Mouse (Mus musculus): ENCODE measurements around the gene Capza1. TPM values are rescaled to one million over a fixed set of nuclear protein-coding genes. Genes with fewer than 3 reads are reported as not detected.

The Capza1 gene
- polyA plus RNA-seq, 1 experiment from 2014 or later = 176 TPM

GRCm38 (mm10) chr3:104856106-104856505, 8.2 kb downstream of the Capza1 start:
- no peaks in the 10 kb centered on the region for H3K27me3 ChIP-seq
- 87% methylated on average over 1 of the region's 1 CpGs for WGBS
- ATAC-seq (replicated peaks) = no peak
- H3K4me2 ChIP-seq (replicated peaks) = no peak overlapping the region
- H3K27ac ChIP-seq (replicated peaks) = no peak overlapping the region
- peaks cover 8% of the 10 kb centered on the region; the same call in 1 of the 2 replicates for H3K36me3 ChIP-seq
- no peaks in the 10 kb centered on the region for H3K9me3 ChIP-seq
- H3K9ac ChIP-seq (replicated peaks) = no peak overlapping the region
- peaks cover 7% of the 10 kb centered on the region for H3K4me1 ChIP-seq
- no peak overlapping the region for H3K4me3 ChIP-seq

GRCm38 (mm10) chr3:104854866-104855265, 9.4 kb downstream of the Capza1 start:
- peaks cover 8% of the 10 kb centered on the region; the same call in 1 of the 2 replicates for H3K36me3 ChIP-seq
- H3K4me3 ChIP-seq = no peak overlapping the region
- no peaks in the 10 kb centered on the region for H3K27me3 ChIP-seq
- no peaks in the 10 kb centered on the region for H3K9me3 ChIP-seq
- no peak overlapping the region for H3K9ac ChIP-seq (replicated peaks)
- ATAC-seq (replicated peaks) = no peak
- H3K4me1 ChIP-seq = no peaks in the 10 kb centered on the region
- H3K27ac ChIP-seq (replicated peaks) = no peak overlapping the region
- H3K4me2 ChIP-seq (replicated peaks) = no peak overlapping the region

GRCm38 (mm10) chr3:104854465-104854864, 9.8 kb downstream of the Capza1 start:
- 97% methylated on average over 1 of the region's 1 CpGs for WGBS
- Histone ChIP-seq H3K27ac (replicated peaks) (no peak overlapping the region), H3K4me2 (replicated peaks) (no peak overlapping the region), H3K27me3 (no peaks in the 10 kb centered on the region), H3K9me3 (no peaks in the 10 kb centered on the region), H3K9ac (replicated peaks) (no peak overlapping the region), H3K36me3 (peaks cover 8% of the 10 kb centered on the region; the same call in 1 of the 2 replicates), H3K4me1 (no peaks in the 10 kb centered on the region), H3K4me3 (no peak overlapping the region)
- no peak for ATAC-seq (replicated peaks)

GRCm38 (mm10) chr3:104846601-104847000, 17.7 kb downstream of the Capza1 start:
- H3K4me1 ChIP-seq = no peaks in the 10 kb centered on the region
- H3K9ac ChIP-seq (replicated peaks) = no peak overlapping the region
- H3K4me3 ChIP-seq = no peak overlapping the region
- ATAC-seq (replicated peaks) = no peak
- H3K36me3 ChIP-seq = peaks cover 18% of the 10 kb centered on the region
- WGBS = 97% methylated on average over 4 of the region's 4 CpGs
- H3K27me3 ChIP-seq = no peaks in the 10 kb centered on the region
- no peak overlapping the region for H3K4me2 ChIP-seq (replicated peaks)
- no peak overlapping the region for H3K27ac ChIP-seq (replicated peaks)
- H3K9me3 ChIP-seq = no peaks in the 10 kb centered on the region

- no peak for ATAC-seq (replicated peaks)
- Histone ChIP-seq H3K4me3 (no peak overlapping the region), H3K27me3 (no peaks in the 10 kb centered on the region), H3K4me1 (no peaks in the 10 kb centered on the region), H3K36me3 (peaks cover 42% of the 10 kb centered on the region), H3K27ac (replicated peaks) (no peak overlapping the region), H3K9me3 (no peaks in the 10 kb centered on the region), H3K4me2 (replicated peaks) (no peak overlapping the region), H3K9ac (replicated peaks) (no peak overlapping the region)
- WGBS = 94% methylated on average over 5 of the region's 5 CpGs
Measured at GRCm38 (mm10) chr3:104841049-104841448, 23.3 kb downstream of the Capza1 start.

GRCm38 (mm10) chr3:104835797-104836196, 28.5 kb downstream of the Capza1 start:
- ATAC-seq (replicated peaks) = no peak
- no peaks in the 10 kb centered on the region for H3K4me1 ChIP-seq
- peaks cover 58% of the 10 kb centered on the region for H3K36me3 ChIP-seq
- H3K4me3 ChIP-seq = no peak overlapping the region
- no peak overlapping the region for H3K27ac ChIP-seq (replicated peaks)
- H3K9me3 ChIP-seq = no peaks in the 10 kb centered on the region
- WGBS = over 99% methylated on average over 3 of the region's 3 CpGs
- no peak overlapping the region for H3K4me2 ChIP-seq (replicated peaks)
- no peaks in the 10 kb centered on the region for H3K27me3 ChIP-seq
- no peak overlapping the region for H3K9ac ChIP-seq (replicated peaks)

- Histone ChIP-seq H3K27ac (replicated peaks) (no peak overlapping the region), H3K4me2 (replicated peaks) (no peak overlapping the region), H3K4me1 (peaks cover 8% of the 10 kb centered on the region), H3K27me3 (no peaks in the 10 kb centered on the region), H3K9ac (replicated peaks) (no peak overlapping the region), H3K4me3 (no peak overlapping the region), H3K36me3 (peaks cover 28% of the 10 kb centered on the region), H3K9me3 (no peaks in the 10 kb centered on the region)
- 88% methylated on average over 3 of the region's 3 CpGs for WGBS
- ATAC-seq (replicated peaks) = no peak
Measured at GRCm38 (mm10) chr3:104822413-104822812, 41.9 kb downstream of the Capza1 start.

GRCm38 (mm10) chr3:104820426-104820825, 43.9 kb downstream of the Capza1 start:
- no peaks in the 10 kb centered on the region for H3K27me3 ChIP-seq
- no peak overlapping the region for H3K4me2 ChIP-seq (replicated peaks)
- peaks cover 16% of the 10 kb centered on the region for H3K4me1 ChIP-seq
- H3K27ac ChIP-seq (replicated peaks) = no peak overlapping the region
- no peak overlapping the region for H3K9ac ChIP-seq (replicated peaks)
- H3K9me3 ChIP-seq = no peaks in the 10 kb centered on the region
- ATAC-seq (replicated peaks) = no peak
- no peak overlapping the region for H3K4me3 ChIP-seq
- peaks cover 14% of the 10 kb centered on the region; the same call in 1 of the 2 replicates for H3K36me3 ChIP-seq
- 26% methylated on average over 1 of the region's 1 CpGs for WGBS

- WGBS = 11% methylated on average over 3 of the region's 3 CpGs
- Histone ChIP-seq H3K4me3 (peak overlapping the region; percentile 75), H3K4me2 (replicated peaks) (peak overlapping the region; percentile 97), H3K27ac (replicated peaks) (no peak overlapping the region), H3K9ac (replicated peaks) (no peak overlapping the region; the same call in 1 of the 2 replicates), H3K9me3 (no peaks in the 10 kb centered on the region), H3K27me3 (no peaks in the 10 kb centered on the region), H3K36me3 (peaks cover 11% of the 10 kb centered on the region; the same call in 1 of the 2 replicates), H3K4me1 (peaks cover 16% of the 10 kb centered on the region)
- ATAC-seq (replicated peaks) = no peak
Measured at GRCm38 (mm10) chr3:104818749-104819134, 45.6 kb downstream of the Capza1 start.

- peak within 1 kb of the TSS; percentile 75 for H3K4me3 ChIP-seq
- peak; percentile 78 for ATAC-seq (replicated peaks)
- peak within 1 kb of the TSS; percentile 71 for H3K9ac ChIP-seq (replicated peaks)
- peaks cover 16% of the 10 kb centered on the region for H3K4me1 ChIP-seq
- peak within 1 kb of the TSS; percentile 97 for H3K4me2 ChIP-seq (replicated peaks)
- WGBS = under 1% methylated on average over 40 of the region's 40 CpGs
- peak within 1 kb of the TSS; percentile 46 for H3K27ac ChIP-seq (replicated peaks)
- no peaks in the 10 kb centered on the region for H3K27me3 ChIP-seq
- peaks cover 11% of the 10 kb centered on the region; the same call in 1 of the 2 replicates for H3K36me3 ChIP-seq
- H3K9me3 ChIP-seq = no peaks in the 10 kb centered on the region
Measured at GRCm38 (mm10) chr3:104817991-104818748, 46.1 kb downstream of the Capza1 start, which contains the start of gene Mov10. Mov10 (minus strand) TSS chr3:104818563.

- H3K4me3 ChIP-seq = peak overlapping the region; percentile 75
- peak; percentile 81 for ATAC-seq (replicated peaks)
- H3K4me2 ChIP-seq (replicated peaks) = peak overlapping the region; percentile 97
- WGBS = under 1% methylated on average over 46 of the region's 46 CpGs
- H3K27ac ChIP-seq (replicated peaks) = peak overlapping the region; percentile 46
- H3K27me3 ChIP-seq = no peaks in the 10 kb centered on the region
- H3K9ac ChIP-seq (replicated peaks) = peak overlapping the region; percentile 71
- H3K36me3 ChIP-seq = peaks cover 9% of the 10 kb centered on the region; the same call in 1 of the 2 replicates
- no peaks in the 10 kb centered on the region for H3K9me3 ChIP-seq
- H3K4me1 ChIP-seq = peaks cover 16% of the 10 kb centered on the region
Measured at GRCm38 (mm10) chr3:104817481-104817990, 46.8 kb downstream of the Capza1 start.

- 97% methylated on average over 7 of the region's 7 CpGs for WGBS
- H3K27me3 ChIP-seq = no peaks in the 10 kb centered on the region
- H3K9ac ChIP-seq (replicated peaks) = no peak overlapping the region
- H3K9me3 ChIP-seq = no peaks in the 10 kb centered on the region
- H3K4me3 ChIP-seq = no peak overlapping the region
- peaks cover 2% of the 10 kb centered on the region; the same call in 1 of the 2 replicates for H3K36me3 ChIP-seq
- no peak overlapping the region for H3K27ac ChIP-seq (replicated peaks)
- peaks cover 16% of the 10 kb centered on the region for H3K4me1 ChIP-seq
- ATAC-seq (replicated peaks) = no peak
- no peak overlapping the region for H3K4me2 ChIP-seq (replicated peaks)
Measured at GRCm38 (mm10) chr3:104816130-104816529, 48.2 kb downstream of the Capza1 start.
